Mouse (Mus musculus) liver, postnatal 0 days (tissue): Measurements from ENCODE around the gene Dtnbp1. TPM values are rescaled to one million over a fixed set of nuclear protein-coding genes. Genes with fewer than 3 reads are reported as not detected.

Source experiments
- ATAC-seq: fragments of 200-750 bp; cut with Nextera tagmentation; 2 replicates; pipeline ENCODE4 v1.8.0; 2017; ENCODE audit warnings: mild to moderate bottlenecking, moderate library complexity
- DNase-seq: peaks from one replicate; pipeline ENCODE4 v3.0.0-alpha.2; 2016
- H3K27ac ChIP-seq: fragments of 300-500 bp; sonication (generic); 2 replicates; pipeline ENCODE4 v1.5.1; 2014; ENCODE audit warnings: antibody characterized with exemption, moderate library complexity, mild to moderate bottlenecking, low read depth
- H3K27me3 ChIP-seq: fragments of 300-500 bp; sonication (generic); 2 replicates; pipeline ENCODE4 v1.6.1; 2014; ENCODE audit warnings: low read length, control low read depth, mixed read lengths; ENCODE audit not compliant: insufficient read depth
- H3K36me3 ChIP-seq: fragments of 300-500 bp; sonication (generic); replicated peaks from 2 replicates; pipeline ENCODE4 v1.6.1; 2014; ENCODE audit warnings: mild to moderate bottlenecking, control low read depth, low read length, moderate library complexity, mixed read lengths; ENCODE audit not compliant: insufficient read depth
- H3K4me1 ChIP-seq: fragments of 300-500 bp; sonication (generic); 2 replicates; pipeline ENCODE4 v1.6.1; 2014; ENCODE audit warnings: antibody characterized with exemption, mild to moderate bottlenecking, control low read depth; ENCODE audit not compliant: insufficient read depth
- H3K4me2 ChIP-seq: fragments of 300-500 bp; sonication (generic); 2 replicates; pipeline ENCODE4 v1.6.1; 2014; ENCODE audit warnings: low read depth, mild to moderate bottlenecking, low read length, moderate library complexity, mixed read lengths
- H3K4me3 ChIP-seq: fragments of 300-500 bp; sonication (generic); 2 replicates; pipeline ENCODE4 v1.5.1; 2014; ENCODE audit warnings: low read depth, low read length
- H3K9ac ChIP-seq: fragments of 300-500 bp; sonication (generic); replicated peaks from 2 replicates; pipeline ENCODE4 v1.6.1; 2014; ENCODE audit warnings: mild to moderate bottlenecking, moderate library complexity
- H3K9me3 ChIP-seq: fragments of 300-500 bp; sonication (generic); 2 replicates; pipeline ENCODE4 v1.6.1; 2016; ENCODE audit warnings: mild to moderate bottlenecking, control low read depth, low read length, mixed read lengths
- CTCF ChIP-seq: sonication (generic); IDR thresholded peaks from 2 replicates; pipeline ENCODE4 v1.5.1; 2016; ENCODE audit warnings: antibody characterized with exemption, low read depth
- EP300 ChIP-seq: IDR thresholded peaks from 2 replicates; pipeline ENCODE4 v1.6.1; 2016; ENCODE audit warnings: antibody characterized with exemption, low read depth, mild to moderate bottlenecking
- WGBS: fragments of 180-500 bp; shearing (Covaris S2); extraction: QIAGEN DNeasy Blood & Tissue Kit; methylation state at CpG from one replicate; pipeline ENCODE4 v1.1.7; 2014; ENCODE audit not compliant: insufficient replicate concordance; 5-methylcytosine and 5-hydroxymethylcytosine counted together
- polyA plus RNA-seq: library from polyadenylated mRNA; unstranded; fragments of >200 nt; fragmentation: Nextera tagmentation; extraction: Ambion mirVana; gene quantifications from 2 replicates; pipeline ENCODE4 v1.2.1, GENCODE M21; 2015

Gene Dtnbp1
- polyA plus RNA-seq, 1 experiment from 2014 or later, result 34.2 TPM

- Histone ChIP-seq H3K4me2 (no peak overlapping the region), H3K9me3 (no peaks in the 10 kb centered on the region), H3K4me3 (no peak overlapping the region), H3K27me3 (peaks cover 11% of the 10 kb centered on the region; the same call in 1 of the 2 replicates), H3K9ac (no peak overlapping the region), H3K4me1 (no peaks in the 10 kb centered on the region; the same call in 1 of the 2 replicates), H3K36me3 (no peaks in the 10 kb centered on the region), H3K27ac (no peak overlapping the region)
- WGBS, result 63% methylated on average over 1 of the region's 1 CpGs
- no peak for DNase-seq
- TF ChIP-seq EP300, result no peak
- no peak for TF ChIP-seq CTCF
- ATAC-seq, result no peak
These were observed 27.8 kb upstream of the Dtnbp1 start for GRCm38 (mm10) chr13:45029791-45030190.

- Histone ChIP-seq H3K27ac (no peak overlapping the region), H3K4me1 (no peaks in the 10 kb centered on the region; the same call in 1 of the 2 replicates), H3K4me2 (no peak overlapping the region), H3K4me3 (no peak overlapping the region), H3K27me3 (peaks cover 6% of the 10 kb centered on the region; the same call in 1 of the 2 replicates), H3K9me3 (no peaks in the 10 kb centered on the region), H3K9ac (no peak overlapping the region), H3K36me3 (no peaks in the 10 kb centered on the region)
- TF ChIP-seq EP300 (no peak), CTCF (no peak)
- ATAC-seq (no peak), DNase-seq (no peak)
- WGBS, result 55% methylated on average over 3 of the region's 3 CpGs
These were observed 24.3 kb upstream of the Dtnbp1 start for GRCm38 (mm10) chr13:45026291-45026690.

GRCm38 (mm10) chr13:45024821-45025220 is 22.9 kb upstream of the Dtnbp1 start:
- ATAC-seq (no peak), DNase-seq (no peak)
- no peaks in the 10 kb centered on the region for H3K4me1 ChIP-seq
- H3K4me2 ChIP-seq, result no peak overlapping the region
- H3K9me3 ChIP-seq, result no peaks in the 10 kb centered on the region
- H3K9ac ChIP-seq, result no peak overlapping the region
- no peak overlapping the region for H3K4me3 ChIP-seq
- H3K27me3 ChIP-seq, result 0 out of 2 replicates have a peak, but pooled peaks cover 8% of the 10 kb centered on the region
- no peak for TF ChIP-seq CTCF
- no peak for TF ChIP-seq EP300
- no peaks in the 10 kb centered on the region for H3K36me3 ChIP-seq
- 75% methylated on average over 10 of the region's 10 CpGs for WGBS
- H3K27ac ChIP-seq, result no peak overlapping the region

- TF ChIP-seq CTCF, result no peak
- TF ChIP-seq EP300, result no peak
- DNase-seq (no peak), ATAC-seq (no peak)
- Histone ChIP-seq H3K36me3 (no peaks in the 10 kb centered on the region), H3K9me3 (no peaks in the 10 kb centered on the region), H3K27me3 (0 out of 2 replicates have a peak, but pooled peaks cover 8% of the 10 kb centered on the region), H3K4me1 (no peaks in the 10 kb centered on the region), H3K4me2 (no peak overlapping the region), H3K9ac (no peak overlapping the region), H3K4me3 (no peak overlapping the region), H3K27ac (no peak overlapping the region)
- 71% methylated on average over 20 of the region's 20 CpGs for whole genome bisulfite sequencing
These were observed 21.6 kb upstream of the Dtnbp1 start for GRCm38 (mm10) chr13:45023356-45024150.

- no peak for ATAC-seq
- H3K4me2 ChIP-seq, result no peak overlapping the region
- WGBS, result 78% methylated on average over 7 of the region's 7 CpGs
- no peaks in the 10 kb centered on the region for H3K27me3 ChIP-seq
- H3K9me3 ChIP-seq, result no peaks in the 10 kb centered on the region
- no peak overlapping the region for H3K4me3 ChIP-seq
- H3K36me3 ChIP-seq, result no peaks in the 10 kb centered on the region
- H3K4me1 ChIP-seq, result no peaks in the 10 kb centered on the region
- H3K9ac ChIP-seq, result no peak overlapping the region
- peak; percentile 72 for DNase-seq
- no peak overlapping the region for H3K27ac ChIP-seq
- TF ChIP-seq CTCF (peak; percentile 86), EP300 (no peak)
These were observed 6.2 kb upstream of the Dtnbp1 start for GRCm38 (mm10) chr13:45008150-45008549.

- DNase-seq, result no peak
- TF ChIP-seq EP300 (no peak), CTCF (no peak)
- 69% methylated on average over 6 of the region's 6 CpGs for WGBS
These were observed 5.8 kb upstream of the Dtnbp1 start for GRCm38 (mm10) chr13:45007726-45008125.

More at GRCm38 (mm10) chr13:45007726-45008125, 5.8 kb upstream of the Dtnbp1 start:
- no peak overlapping the region for H3K27ac ChIP-seq
- no peak overlapping the region for H3K4me2 ChIP-seq
- H3K36me3 ChIP-seq, result no peaks in the 10 kb centered on the region
- no peak for ATAC-seq
- no peak overlapping the region for H3K9ac ChIP-seq
- no peaks in the 10 kb centered on the region for H3K27me3 ChIP-seq
- H3K9me3 ChIP-seq, result no peaks in the 10 kb centered on the region
- peaks cover under 1% of the 10 kb centered on the region for H3K4me1 ChIP-seq
- no peak overlapping the region for H3K4me3 ChIP-seq
